In genomic region chr16:54263853-54264252, GRCm38 (mm10) we compare ENCODE assay signal across 20 mouse cellular contexts.
"Had no signal": no experiment of that assay in that cellular context is flagged by ENCODE, and none has a peak within 500 bp of the region (broad histone marks: within the 10 kb centered on the region; RNA-seq: fewer than 3 reads in every experiment).

No protein-coding gene starts in this region.

- H3K4me2 ChIP-seq: lung, embryonic 15.5 days; midbrain, embryonic 11.5 days; midbrain, embryonic 13.5 days; midbrain, embryonic 15.5 days; neural tube, embryonic 13.5 days; neural tube, embryonic 15.5 days had no signal

- H3K9ac ChIP-seq: lung, embryonic 15.5 days; midbrain, embryonic 13.5 days; midbrain, embryonic 15.5 days; neural tube, embryonic 13.5 days; neural tube, embryonic 15.5 days had no signal

- H3K36me3 ChIP-seq: lung, embryonic 15.5 days; midbrain, embryonic 13.5 days; midbrain, embryonic 15.5 days; neural tube, embryonic 13.5 days; neural tube, embryonic 15.5 days had no signal

- H3K27ac ChIP-seq: lung, embryonic 15.5 days; macrophage; midbrain, embryonic 13.5 days; midbrain, embryonic 15.5 days; neural tube, embryonic 13.5 days; neural tube, embryonic 15.5 days had no signal

- H3K4me3 ChIP-seq: lung, embryonic 15.5 days; megakaryocyte, embryonic 14.5 days; midbrain, embryonic 13.5 days; midbrain, embryonic 15.5 days; neural tube, embryonic 13.5 days; neural tube, embryonic 15.5 days had no signal

- DNase-seq: lung, adult 2 months; lung, postnatal 14 days; lung, postnatal 36 days; retina, postnatal 1 day; right cerebral cortex, adult 18-20 months; right cerebral cortex, postnatal 25 days; right cerebral cortex, postnatal 4 days; spleen, adult 18-20 months; thymus, adult 18-20 months; thymus, postnatal 25 days; thymus, postnatal 4 days had no signal

- H3K9me3 ChIP-seq: lung, embryonic 15.5 days; megakaryocyte, embryonic 14.5 days; midbrain, embryonic 13.5 days; midbrain, embryonic 15.5 days; neural tube, embryonic 13.5 days; neural tube, embryonic 15.5 days had no signal

- H3K4me1 ChIP-seq: lung, embryonic 15.5 days; megakaryocyte, embryonic 14.5 days; midbrain, embryonic 13.5 days; midbrain, embryonic 15.5 days; neural tube, embryonic 13.5 days; neural tube, embryonic 15.5 days had no signal

- H3K27me3 ChIP-seq: lung, embryonic 15.5 days; megakaryocyte, embryonic 14.5 days; midbrain, embryonic 13.5 days; midbrain, embryonic 15.5 days; neural tube, embryonic 13.5 days; neural tube, embryonic 15.5 days had no signal

- ATAC-seq: lung, postnatal 0 days; midbrain, embryonic 13.5 days; midbrain, embryonic 15.5 days had no signal
